Mouse (Mus musculus): Measurements from ENCODE around the gene Iqca.
A peak's percentile ranks its signal among the peaks of the same experiment; 100 is the strongest.

Iqca gene

DNA sequence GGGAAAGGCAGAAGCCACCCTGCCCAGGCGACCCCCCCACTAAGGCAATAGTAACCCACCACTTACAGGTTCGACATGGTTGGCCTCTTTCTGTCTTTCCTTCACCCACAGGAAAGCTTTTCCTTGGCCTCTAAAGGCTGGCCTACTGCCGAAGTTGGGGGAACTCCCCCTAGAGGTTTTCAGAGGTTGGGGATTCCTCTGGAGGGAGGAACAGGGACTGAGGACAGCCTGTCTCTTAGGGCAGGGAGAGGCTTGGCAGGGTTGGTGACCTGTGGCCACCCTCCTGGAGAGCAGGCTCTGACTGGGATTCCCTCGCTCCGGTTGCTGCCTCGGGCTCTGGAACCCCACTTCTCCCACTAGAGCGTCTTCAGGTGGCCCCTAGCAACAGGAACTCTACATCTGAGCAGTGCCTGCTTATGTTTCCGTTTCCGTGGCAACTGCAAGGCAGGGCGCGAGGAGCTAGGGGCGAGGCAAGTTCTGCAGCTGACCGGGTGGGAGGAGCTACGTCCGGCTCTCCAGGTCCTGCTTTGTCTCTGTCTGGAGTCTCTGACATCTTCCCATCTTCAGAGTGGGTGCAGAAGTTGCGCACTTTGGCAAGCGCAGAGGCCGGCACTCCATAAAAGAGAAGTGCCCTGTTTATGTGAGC lies at the start of gene Iqca:
Gene Iqca (minus strand): TSS at position 303 of the 646 bp plus-strand sequence.
- peak; percentile 53 for DNase-seq

DNA sequence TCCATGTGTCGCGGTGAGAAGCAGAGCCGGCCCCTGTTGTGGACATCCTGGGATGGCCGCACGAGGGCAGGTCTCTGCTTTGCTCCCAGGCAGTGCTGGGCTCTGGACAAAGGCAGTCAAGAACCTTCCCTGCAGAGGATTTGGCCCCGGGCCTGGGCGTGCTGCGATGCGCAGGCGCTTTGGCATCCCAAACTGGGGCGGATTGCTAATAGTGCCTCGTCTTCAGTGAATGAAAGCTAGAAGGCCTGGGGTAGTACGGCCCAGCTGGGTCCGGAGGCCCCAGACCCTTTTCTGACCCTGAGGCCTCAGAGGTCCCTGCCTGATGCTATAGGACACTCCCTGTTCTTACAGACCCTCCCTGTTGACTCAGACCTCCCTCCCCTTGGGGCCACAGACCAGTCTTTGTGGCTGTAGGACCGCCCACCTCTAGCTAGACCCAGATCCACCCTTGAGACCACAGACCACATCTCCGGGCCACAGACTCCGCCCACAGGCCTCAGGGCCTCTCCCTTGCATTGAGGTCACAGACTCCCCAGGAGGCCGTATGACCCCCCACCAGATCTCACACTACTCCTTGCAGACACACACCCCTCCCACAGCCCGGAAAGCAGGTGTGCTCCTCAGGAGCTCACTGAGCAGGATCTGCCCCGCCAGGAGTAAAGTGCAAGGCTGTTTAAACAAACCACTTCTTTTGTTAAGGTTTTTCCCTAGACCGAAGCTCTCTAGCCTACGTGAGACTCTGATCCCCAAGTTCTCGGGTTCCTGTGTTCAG lies 49.2 kb upstream of the Iqca start:
- peak; percentile 67 for DNase-seq

DNA sequence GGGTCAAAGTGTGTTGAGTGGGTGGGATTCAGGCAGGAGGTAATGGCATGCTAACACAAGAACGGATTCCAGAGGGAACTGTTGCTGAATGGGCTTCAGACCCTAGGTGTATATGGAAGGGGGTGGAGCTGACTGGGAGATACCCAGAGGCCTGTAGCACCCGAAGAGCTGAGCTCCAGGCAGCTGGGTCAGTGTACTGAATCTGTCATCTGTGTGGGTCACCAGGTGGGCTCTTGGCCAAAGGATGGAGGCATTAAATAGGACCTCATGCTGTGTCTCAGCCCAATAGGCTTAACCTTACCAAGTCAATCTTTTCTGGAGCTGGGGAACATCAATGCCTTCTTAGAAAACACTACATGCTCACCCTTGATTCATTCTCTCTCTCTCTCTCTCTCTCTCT lies 48.5 kb upstream of the Iqca start:
- DNase-seq, result no peak

DNA sequence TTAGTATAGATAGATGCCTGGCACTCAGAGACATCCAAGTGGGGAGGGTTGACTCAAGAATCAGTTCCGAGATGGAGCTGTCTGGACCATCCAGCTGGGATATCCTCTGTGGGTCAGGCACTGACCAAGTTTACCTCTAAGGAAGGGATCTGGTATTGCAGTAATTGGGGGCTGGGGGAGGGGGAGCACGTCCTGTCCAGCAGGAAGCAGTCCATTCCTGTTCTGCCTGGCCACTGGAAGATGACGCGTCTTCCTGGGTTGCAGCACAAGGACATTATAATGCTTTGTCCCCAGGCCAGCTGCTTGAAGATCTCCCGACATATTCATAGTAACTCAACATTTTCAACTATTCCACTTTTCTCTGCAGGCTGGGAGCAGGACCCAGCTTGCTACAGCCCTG lies 48.0 kb upstream of the Iqca start:
- no peak for DNase-seq

DNA sequence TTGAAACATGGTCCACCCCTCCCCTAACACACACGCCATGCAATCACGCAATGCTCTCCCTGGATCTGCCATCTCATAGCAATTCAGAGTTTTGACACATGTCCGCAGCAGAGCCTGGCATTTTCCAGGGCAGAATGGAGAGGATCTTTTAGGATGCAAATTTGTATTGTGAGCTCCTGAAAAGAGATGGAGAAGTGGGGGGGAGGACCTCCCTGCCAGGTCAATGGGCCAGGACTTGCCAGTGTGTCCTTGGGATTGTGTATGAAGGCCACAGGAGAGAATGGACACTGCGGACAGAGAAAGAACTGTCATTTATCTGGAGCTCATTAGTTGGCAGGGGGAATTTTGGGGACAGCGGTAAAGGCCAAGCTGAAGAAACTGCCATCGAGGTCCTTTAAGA lies 35.8 kb upstream of the Iqca start:
- DNase-seq, result no peak

DNA sequence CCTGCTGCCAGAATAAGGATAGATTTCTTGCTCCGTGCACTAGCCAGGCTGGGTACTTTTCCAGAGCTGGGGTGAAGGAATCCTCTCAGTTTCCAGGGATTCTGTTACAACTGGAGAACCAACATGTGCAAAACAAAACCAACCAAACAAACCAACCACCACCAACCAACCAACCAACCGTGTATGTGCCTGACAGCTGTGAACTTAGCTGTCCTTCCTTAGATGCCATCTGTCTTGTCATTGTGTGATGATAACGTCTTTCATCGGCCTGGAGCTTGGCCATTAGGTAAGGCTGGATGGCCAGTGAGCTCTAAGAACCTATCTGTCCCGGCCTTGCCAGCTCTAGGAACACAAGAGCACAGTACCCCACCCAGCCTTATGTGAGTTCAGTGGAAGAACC lies 33.7 kb upstream of the Iqca start:
- DNase-seq, result no peak

DNA sequence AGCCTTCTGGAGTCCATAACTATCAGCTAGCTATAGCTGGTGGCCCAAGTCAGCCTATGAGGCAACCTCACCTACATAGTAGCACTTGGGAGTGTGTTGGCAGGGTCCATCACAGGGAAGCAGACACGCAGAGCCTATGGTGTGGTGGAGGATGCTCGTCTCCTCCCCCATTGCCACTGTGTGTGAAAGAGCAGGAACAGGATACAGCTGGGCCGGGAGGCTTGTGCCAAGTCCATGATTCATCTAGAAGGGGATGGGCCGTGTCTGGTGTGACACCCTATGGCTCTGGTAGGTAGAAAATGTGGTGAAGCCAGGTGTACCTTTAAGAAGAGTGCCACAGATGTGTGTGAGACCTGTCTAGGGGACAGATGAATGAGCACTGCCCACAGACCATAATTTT lies 33.0 kb upstream of the Iqca start:
- DNase-seq, result no peak

DNA sequence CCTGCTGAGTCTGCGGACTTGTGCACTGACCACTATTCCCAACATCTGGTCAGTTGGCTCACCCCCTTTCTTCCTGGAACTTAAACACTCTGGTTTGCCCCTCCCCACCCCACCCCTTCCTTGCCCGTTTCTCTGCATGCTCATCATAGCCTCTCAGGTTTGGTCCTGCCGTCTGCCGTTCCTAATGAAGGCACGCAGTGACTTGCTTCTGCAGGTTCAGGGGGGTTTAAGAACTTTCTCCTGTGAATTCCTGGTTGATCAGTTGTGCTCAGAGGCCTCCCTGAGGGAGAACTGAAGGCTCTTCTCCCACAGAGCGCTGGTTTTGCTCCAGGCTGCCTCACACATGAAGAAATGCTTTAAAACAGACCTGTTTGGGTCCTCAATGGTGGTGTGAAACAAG lies 30.4 kb upstream of the Iqca start:
- no peak for DNase-seq

DNA sequence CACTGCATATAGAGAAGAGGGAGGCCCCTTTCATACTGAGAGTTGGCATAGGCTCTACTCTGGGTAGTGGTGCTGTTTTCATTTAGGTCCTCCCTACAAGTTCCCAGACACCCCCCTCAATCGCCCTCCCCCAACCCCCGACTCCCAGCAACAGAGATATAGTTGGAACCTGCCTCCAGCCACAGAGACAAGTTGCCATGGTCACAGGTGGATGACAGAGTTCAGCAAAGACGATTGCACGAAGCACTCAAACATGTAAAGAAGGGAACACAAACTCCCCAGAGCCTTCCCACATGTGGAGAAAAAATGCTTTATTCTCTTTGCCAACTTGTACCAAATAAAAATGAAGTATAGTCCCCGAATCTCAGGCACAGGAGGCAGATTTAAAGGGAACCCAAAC lies 29.3 kb upstream of the Iqca start:
- no peak for DNase-seq

DNA sequence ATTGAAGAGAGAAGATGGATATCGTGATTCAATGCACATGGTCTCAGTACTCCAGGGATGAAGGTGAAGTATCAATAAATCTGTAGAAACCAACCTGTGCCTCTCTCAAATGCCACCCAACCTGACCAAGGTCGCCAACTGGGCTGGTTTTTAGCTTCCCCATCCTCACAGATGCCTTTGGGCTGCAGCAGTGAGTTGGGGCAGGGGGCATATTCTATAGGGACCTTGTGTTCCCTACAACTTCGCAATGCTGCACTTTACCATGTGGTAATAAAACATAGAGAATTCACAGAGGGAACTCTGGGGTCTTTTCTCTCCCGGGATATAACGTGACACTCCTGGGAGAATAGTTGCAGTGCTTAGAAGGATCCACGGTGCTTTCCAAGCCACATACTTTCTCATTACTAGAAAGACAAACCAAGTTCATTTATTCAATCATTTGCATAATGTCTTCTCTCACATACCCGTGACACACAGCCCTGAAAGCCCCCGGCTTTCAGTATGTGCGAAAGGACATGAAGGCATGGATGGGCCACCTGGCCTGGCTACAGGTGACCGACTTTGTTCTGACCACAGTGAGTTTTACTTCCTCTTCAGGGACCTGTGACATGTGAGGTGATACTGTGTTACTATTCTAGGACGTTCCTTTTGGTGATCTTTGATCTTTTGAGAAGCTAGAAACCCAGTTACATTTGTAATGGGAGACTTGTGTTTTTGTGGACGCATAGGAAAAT lies 27.9 kb upstream of the Iqca start:
- no peak for DNase-seq

DNA sequence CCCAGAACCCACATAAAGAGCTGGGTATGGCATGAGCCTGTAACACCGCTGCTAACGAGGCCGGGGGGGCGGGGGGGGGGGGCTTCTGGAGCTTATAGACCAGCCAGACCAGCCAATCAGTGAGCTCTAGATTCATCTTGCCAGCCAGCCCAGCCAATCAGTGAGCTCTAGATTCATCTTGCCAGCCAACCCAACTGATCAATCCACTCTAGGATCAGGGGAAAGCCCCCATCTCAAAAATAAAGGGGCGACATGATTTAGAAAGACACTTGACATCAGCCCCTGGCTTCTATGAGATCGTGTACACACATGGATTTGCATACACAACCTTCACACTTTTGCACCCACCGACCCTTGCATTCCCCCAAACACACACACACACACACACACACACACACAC lies 27.3 kb upstream of the Iqca start:
- DNase-seq, result no peak

DNA sequence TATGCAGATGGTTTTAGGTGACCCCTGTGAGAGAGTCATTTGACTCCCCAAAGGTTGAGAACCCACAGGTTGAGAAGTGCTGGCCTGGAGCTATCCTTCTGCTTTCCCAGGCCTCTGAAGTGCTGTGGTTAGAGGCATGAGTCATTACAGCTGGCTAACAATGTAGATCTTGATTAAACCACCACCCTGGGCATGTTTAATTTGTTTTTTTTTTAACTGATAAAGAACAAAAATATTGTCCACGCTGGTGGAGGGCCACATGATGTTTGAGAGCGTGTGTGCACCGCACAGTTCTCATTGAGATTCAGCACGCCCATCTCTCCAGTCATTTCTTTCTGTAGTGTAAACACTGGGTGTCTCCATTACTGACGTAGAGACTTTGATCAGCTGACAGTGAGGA lies 24.8 kb upstream of the Iqca start:
- DNase-seq, result no peak

DNA sequence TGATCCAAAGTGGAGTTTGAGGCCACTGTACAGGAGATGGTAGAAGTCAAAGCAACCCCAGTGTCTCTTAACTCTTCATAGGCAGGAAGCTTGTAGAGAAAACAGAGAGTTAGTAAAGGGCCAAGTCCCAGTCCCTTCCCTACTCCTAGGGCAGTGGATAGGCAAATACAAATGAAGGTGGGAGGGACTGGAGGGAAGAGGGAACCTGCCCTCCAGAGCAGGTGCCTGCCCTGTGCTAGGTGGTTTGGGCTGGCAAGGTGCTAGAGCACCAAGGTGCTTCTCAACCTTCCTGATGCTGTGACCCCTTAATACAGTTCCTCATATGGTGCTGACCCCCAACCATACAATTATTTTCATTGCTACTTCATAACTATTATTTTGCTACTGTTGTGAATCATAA lies 24.4 kb upstream of the Iqca start:
- no peak for DNase-seq

DNA sequence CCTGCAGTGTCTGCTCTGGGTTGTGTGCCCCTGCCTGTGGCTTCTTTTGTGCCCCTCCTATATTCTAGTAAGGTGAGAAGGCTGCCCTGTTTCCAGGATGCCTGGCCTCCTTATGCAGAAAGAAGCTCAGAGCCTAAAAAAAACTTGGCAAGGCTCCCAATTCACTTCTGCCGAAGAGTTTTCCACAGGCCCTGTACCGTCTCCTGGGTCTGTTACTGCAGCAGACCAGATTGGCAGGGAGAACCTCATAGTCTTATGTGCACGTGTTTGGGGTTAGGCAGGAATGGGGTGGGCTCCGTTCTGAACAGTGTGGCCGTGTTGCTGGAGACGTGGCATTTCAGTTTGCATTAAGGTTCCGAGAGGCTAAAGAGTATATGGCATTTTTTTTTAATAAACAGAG lies 23.0 kb upstream of the Iqca start:
- no peak for DNase-seq

DNA sequence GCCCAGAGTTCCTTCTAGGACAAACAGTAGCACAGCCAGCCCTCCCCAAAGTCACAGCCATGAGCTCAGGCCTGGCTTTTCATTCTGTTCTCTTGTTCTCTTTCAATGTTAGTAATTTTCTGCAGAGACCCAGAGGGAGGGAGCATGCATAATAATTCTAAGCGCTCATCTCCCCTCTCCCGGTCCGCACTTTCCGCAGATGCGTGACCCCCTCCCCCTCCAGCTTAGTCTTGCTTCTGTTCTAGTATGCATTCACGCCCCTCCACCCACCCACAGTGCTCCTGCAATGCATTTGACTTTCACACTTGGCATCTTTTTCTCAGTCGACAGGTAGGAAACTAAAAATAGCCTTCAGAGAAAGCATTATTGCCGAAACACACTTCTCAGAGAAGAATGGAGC lies 21.1 kb upstream of the Iqca start:
- DNase-seq, result no peak

DNA sequence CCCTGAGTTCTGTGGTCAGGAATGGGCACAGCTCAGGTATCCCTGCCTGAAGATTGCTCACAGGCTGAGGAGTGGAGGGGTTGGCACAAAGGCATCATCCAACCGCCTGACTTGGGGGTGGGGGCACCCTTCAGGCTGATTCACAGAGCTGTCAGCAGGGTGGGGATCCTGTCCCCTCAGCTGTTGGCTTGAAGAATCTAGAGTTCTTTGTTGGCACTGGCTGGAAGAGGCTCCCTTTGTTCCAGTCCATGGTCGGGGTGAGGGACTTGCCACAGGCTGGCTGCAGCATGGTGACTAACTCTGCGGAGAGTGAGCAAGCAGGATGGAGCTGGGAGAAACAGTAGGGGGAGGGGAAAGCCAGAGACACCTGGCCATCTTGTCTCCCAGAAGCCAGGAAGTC lies 11.1 kb upstream of the Iqca start:
- no peak for DNase-seq

DNA sequence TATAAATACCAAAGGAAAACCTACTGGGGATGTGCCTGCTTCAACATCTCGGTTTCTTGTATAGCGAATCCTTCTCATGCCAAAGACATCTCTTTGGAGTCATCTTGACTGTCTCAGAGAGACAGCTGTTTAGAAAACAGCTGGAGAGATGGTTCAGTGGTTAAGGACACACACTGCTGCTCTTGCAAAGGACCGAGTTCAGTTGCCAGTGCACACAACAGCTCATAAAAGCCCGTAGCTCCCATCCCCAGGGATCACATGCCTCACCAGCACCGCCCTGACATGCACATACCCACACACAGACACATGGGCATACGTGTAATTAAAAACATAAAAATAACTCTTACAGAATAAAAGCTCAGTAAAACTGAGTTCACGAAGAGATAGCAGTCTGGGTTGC lies 10.0 kb upstream of the Iqca start:
- no peak for DNase-seq

DNA sequence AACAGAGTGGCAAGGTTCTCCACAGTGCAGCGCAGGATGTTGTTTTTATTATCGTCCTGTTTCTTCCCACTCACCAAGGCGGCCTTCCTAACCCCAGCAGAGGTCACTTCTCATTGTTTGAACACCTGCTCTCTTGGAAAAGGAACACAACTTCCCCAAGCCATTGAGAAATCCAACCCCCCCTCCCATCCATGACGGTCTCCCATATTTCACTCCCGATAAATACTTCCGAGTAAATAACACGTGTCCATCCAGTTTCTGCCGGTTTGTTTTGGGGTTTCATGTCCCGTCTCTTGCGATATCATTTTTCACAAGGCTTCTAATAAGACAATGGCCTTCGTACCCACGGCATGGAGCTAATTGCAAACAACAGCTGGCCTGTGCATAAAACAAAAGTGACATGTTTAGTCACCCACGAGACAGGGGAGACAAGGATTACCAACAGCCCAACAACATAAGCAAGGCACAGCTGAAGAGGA lies 9.2 kb upstream of the Iqca start:
- no peak for DNase-seq

DNA sequence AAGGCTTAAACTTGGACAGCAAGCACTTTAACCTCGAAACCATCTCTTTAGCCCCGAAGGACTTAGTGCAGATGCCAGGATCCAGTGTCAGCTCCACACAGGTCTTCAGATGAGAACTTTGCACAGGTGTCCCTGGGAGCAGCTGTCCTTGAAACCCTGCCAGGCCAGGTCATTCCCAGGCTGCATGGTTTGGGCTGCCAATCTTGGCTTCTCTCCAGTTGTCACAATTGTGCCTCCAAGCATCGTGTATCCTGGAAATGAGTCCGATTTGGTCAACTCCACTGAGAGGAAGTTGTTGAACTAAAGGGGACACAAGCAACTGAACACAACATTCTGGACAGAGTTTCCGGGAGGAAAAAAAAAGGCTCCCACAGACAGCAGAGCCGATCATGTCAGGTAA lies 8.4 kb upstream of the Iqca start:
- peak; percentile 57 for DNase-seq

DNA sequence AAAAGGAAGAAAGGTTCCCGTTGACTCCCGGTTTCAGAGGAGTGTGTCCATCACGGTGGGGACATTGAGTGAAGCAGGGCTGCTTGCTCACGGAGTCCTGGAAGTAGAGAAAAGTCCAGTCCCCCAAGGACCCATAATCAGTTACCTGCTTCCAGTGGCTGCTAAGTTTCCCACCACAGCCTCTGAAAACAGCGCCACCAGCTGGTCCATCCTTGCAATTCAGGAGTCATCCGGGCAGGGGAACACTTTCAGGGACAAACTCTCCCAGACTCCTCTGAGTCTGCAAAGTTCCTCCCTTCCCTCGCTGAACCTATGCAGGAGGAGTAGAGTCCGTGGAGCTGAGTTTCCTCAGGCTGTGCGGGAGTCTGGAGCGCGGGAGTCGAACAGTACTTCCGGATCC lies 6.7 kb upstream of the Iqca start:
- no peak for DNase-seq

DNA sequence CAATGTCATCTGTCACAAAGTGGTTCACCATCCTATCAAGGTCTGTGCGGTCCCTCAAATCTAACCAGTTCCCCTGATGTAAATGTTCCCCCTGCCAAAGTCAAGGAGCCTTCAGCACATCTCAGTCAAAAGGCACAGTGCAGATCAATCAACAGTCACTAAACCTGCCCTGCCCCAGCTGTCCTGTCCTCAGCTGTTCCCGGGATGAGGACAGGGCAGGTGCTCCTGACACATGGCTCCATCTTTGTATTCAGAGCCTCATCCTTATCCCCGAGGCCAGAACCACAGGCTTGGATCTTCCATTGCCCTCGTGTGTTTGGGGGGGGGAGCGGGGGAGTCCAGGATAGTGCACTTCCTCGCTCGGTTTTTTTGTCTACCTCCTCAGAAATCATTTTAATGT lies 3.4 kb upstream of the Iqca start:
- no peak for DNase-seq

DNA sequence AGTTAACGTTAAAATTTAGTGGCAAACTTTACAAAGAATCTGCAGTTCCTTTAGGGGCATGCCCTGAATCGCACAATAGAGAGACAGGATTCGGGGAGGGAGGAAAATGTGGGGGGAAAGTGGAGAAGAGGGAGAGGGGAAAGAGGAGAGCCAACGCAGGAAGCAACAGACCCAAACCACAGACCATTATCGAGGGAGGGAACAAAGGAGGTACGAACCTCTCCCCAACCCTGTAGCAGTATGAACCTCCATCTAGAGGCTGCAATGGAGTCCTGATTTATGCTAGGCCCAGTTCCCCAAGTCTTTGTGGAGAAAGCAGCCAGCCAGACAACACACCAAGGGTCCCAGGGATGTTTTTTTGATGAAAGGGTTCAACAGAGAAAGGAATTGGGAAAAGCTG lies 586 bp upstream of the Iqca start:
- no peak for DNase-seq

DNA sequence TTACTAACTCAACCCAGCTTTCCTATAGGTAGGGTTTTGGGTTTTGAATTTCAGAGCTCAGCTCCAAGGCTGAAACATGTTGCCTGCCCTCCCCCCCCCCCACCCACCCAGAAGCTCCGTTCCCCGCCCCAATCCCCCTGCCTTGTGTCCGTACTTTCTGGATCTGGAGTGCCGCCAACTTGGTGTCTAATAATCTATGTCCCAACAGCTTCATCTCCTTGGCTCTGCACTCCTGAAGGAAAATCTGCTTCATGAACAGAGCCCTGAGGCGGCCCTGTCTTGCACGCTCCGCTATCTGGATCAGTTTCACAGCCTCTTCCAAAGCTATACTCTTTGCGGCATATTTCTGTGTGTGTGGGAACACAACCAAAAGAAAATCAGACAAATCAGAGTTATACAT lies 13.5 kb downstream of the Iqca start:
- DNase-seq, result no peak

DNA sequence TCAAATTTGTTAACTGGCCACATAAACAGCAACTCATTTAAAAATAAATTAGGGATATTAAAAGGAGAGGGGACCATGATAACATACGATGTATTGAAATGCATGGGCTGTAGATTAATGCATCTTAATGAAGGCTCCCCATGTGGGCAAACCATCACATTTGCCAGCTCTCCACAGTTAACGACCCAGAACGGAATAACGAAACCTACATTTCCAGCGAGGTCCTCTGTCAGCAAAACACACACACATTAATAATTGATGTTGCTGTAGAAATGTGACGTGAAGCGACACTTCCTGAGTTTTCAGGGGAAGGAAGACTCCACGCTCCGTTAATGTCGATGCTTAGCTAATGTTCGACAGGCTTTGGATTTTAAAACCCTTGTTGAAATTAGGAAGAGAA lies 20.8 kb downstream of the Iqca start:
- DNase-seq, result no peak
